Mouse (Mus musculus) inflammation-experienced regulatory T-cells, adult 6 months (primary cell): ENCODE measurements at regions not wholly inside any gene's neighbourhood (a gene's known extent, or its start where the extent isn't known, plus 50 kb on each side); places are given as distances from the start of the nearest gene placed in this dataset.

Experiments used
- ATAC-seq: one replicate; pipeline ENCODE4 v1.8.0; 2017

GRCm38 (mm10) chr16:51675988-51676387 is 355.0 kb upstream of the Cblb start:
- ATAC-seq = peak; percentile 45

- peak; percentile 92 for ATAC-seq
These were observed 340.2 kb upstream of the Cblb start for GRCm38 (mm10) chr16:51690861-51691260.

GRCm38 (mm10) chr16:51705026-51705425 is 326.0 kb upstream of the Cblb start:
- ATAC-seq = peak; percentile 86

GRCm38 (mm10) chr16:51718695-51719094 is 312.3 kb upstream of the Cblb start:
- ATAC-seq = peak; percentile 61

- ATAC-seq = peak; percentile 80
These were observed 311.4 kb upstream of the Cblb start for GRCm38 (mm10) chr16:51719637-51720036.

GRCm38 (mm10) chr16:51722682-51723081 is 308.3 kb upstream of the Cblb start:
- ATAC-seq = no peak

GRCm38 (mm10) chr16:51741875-51742274 is 289.1 kb upstream of the Cblb start:
- no peak for ATAC-seq

GRCm38 (mm10) chr16:51751878-51752277 is 279.1 kb upstream of the Cblb start:
- ATAC-seq = no peak

GRCm38 (mm10) chr16:51758361-51759227 is 272.4 kb upstream of the Cblb start:
- no peak for ATAC-seq

GRCm38 (mm10) chr16:51759228-51759647 is 271.8 kb upstream of the Cblb start:
- no peak for ATAC-seq

- ATAC-seq = no peak
These were observed 263.5 kb upstream of the Cblb start for GRCm38 (mm10) chr16:51767556-51767955.

GRCm38 (mm10) chr16:51778920-51779319 is 252.1 kb upstream of the Cblb start:
- no peak for ATAC-seq

GRCm38 (mm10) chr16:51795003-51795402 is 236.0 kb upstream of the Cblb start:
- ATAC-seq = no peak

- ATAC-seq = peak; percentile 99
These were observed 223.7 kb upstream of the Cblb start for GRCm38 (mm10) chr16:51807323-51807722.

GRCm38 (mm10) chr16:51809120-51809519 is 221.9 kb upstream of the Cblb start:
- ATAC-seq = no peak

GRCm38 (mm10) chr16:51811073-51811472 is 220.0 kb upstream of the Cblb start:
- no peak for ATAC-seq

GRCm38 (mm10) chr16:51842770-51843169 is 188.3 kb upstream of the Cblb start:
- ATAC-seq = no peak

- ATAC-seq = no peak
These were observed 185.5 kb upstream of the Cblb start for GRCm38 (mm10) chr16:51845539-51845938.

- no peak for ATAC-seq
These were observed 150.3 kb upstream of the Cblb start for GRCm38 (mm10) chr16:51880711-51881110.

- no peak for ATAC-seq
These were observed 149.9 kb upstream of the Cblb start for GRCm38 (mm10) chr16:51881127-51881526.

- ATAC-seq = no peak
These were observed 147.2 kb upstream of the Cblb start for GRCm38 (mm10) chr16:51883813-51884212.

- no peak for ATAC-seq
These were observed 143.5 kb upstream of the Cblb start for GRCm38 (mm10) chr16:51887496-51887895.

- no peak for ATAC-seq
These were observed 125.4 kb upstream of the Cblb start for GRCm38 (mm10) chr16:51905588-51905987.

- no peak for ATAC-seq
These were observed 124.3 kb upstream of the Cblb start for GRCm38 (mm10) chr16:51906686-51907085.

GRCm38 (mm10) chr16:51910046-51910445 is 121.0 kb upstream of the Cblb start:
- no peak for ATAC-seq
